ENCODE assay signal across 23 mouse cellular contexts in the genomic region with DNA sequence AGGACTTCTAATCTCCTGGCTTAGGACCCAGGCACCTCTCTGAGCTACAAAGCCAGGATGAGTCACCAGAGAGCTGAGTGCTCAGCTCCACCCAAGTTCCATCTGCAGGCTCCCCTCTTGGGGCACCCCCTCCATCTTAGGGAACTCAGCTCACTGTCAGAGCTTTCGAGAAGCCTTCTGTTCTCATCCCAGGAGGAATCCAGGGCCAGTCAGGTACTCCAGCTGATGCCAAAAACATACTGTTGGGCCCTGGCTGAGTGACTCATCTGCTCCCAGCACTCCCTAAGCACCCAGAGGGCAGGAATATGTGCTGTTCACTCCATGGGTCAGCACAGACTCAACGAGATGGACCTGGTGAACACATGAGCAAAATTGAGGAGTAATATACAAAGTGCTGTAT.
DNase-seq lines count a peak whose midpoint lies in the region; ATAC-seq lines count a peak whose summit lies in the region.
"Had no signal": no experiment of that assay in that cellular context is flagged by ENCODE, and none has a peak within 500 bp of the region (broad histone marks: within the 10 kb centered on the region; RNA-seq: fewer than 3 reads in every experiment).

No protein-coding gene starts in this region.

- DNase-seq in adrenal gland, adult (ENCODE audit: inconsistent age in 2 of 2, low spot score in 1 of 2) = peak; percentile 39
- no peak for DNase-seq in adrenal gland, postnatal 10 days
- peak; percentile 27 for DNase-seq in cerebellum, adult 11-12 months
- no peak for DNase-seq in cerebellum, adult 11 months
- no peak for DNase-seq in frontal cortex, postnatal 14 days (ENCODE audit: low spot score in 2 of 2)
- DNase-seq in brain, adult 2 months (ENCODE audit: low read depth, low spot score) = peak; percentile 57
- no peak for DNase-seq in layer of hippocampus, postnatal 36 days
- DNase-seq: adrenal gland, postnatal 14 days; B cell, adult 2 months; cerebellum, postnatal 10 days; embryo, embryonic 11 days; gastrocnemius, adult 2 months; gastrocnemius, postnatal 14 days; heart, adult 18-20 months; heart, postnatal 10 days; heart, postnatal 36 days; kidney, adult 18-20 months; kidney, adult 9 months had no signal

- ATAC-seq in frontal cortex, adult (ENCODE audit: low TSS enrichment) = 0 out of 2 replicates have a peak, but pooled peaks have one; percentile 38
- ATAC-seq: forebrain, embryonic 15.5 days; hindbrain, postnatal 0 days; inflammation-experienced regulatory T-cells, adult 6 months; intestine, embryonic 16.5 days had no signal

Comparison
In these comparisons a context has a peak if more than half of its experiments do, and no peak if none do; other contexts are left out.
1. DNase-seq: peak in adrenal gland, adult (2 of 2), cerebellum, adult 11-12 months (single experiment) and brain, adult 2 months (single experiment); none in adrenal gland, postnatal 10 days (single experiment), cerebellum, adult 11 months (single experiment), frontal cortex, postnatal 14 days (0 of 2) and layer of hippocampus, postnatal 36 days (0 of 2).